Mouse (Mus musculus): Measurements from ENCODE around the gene Gm6309. TPM values are rescaled to one million over a fixed set of nuclear protein-coding genes. Genes with fewer than 3 reads are reported as not detected.
"Not testable (repeated sequence)": the region's sequence is repeated elsewhere in the genome, so short reads cannot be mapped to it uniquely, and the experiment has no call there.

The Gm6309 gene
- polyA plus RNA-seq, 1 experiment from 2014 or later: not detected

GRCm38 (mm10) chr5:146188712-146189111 is 18.2 kb upstream of the Gm6309 start:
- WGBS (ENCODE audit: insufficient replicate concordance): 65% methylated on average over 7 of the region's 7 CpGs
- no peaks in the 10 kb centered on the region for H3K9me3 ChIP-seq (replicated peaks; ENCODE audit: control insufficient read depth, low read length)
- H3K27ac ChIP-seq (ENCODE audit: low read length): no peak overlapping the region
- no peaks in the 10 kb centered on the region for H3K36me3 ChIP-seq (ENCODE audit: control insufficient read depth, insufficient read depth)
- H3K9ac ChIP-seq (ENCODE audit: low read depth, low read length): no peak overlapping the region
- ATAC-seq (ENCODE audit: low read depth): no peak
- no peaks in the 10 kb centered on the region for H3K27me3 ChIP-seq (ENCODE audit: control insufficient read depth, insufficient read depth, low read depth, low read length)
- H3K4me1 ChIP-seq (ENCODE audit: control insufficient read depth, low read depth, low read length): no peaks in the 10 kb centered on the region
- H3K4me3 ChIP-seq (ENCODE audit: low read depth, low read length): no peak overlapping the region
- no peak overlapping the region for H3K4me2 ChIP-seq (ENCODE audit: low read depth, low read length)

- H3K4me2 ChIP-seq (ENCODE audit: low read depth, low read length): no peak overlapping the region
- no peak overlapping the region for H3K27ac ChIP-seq (ENCODE audit: low read length)
- H3K4me1 ChIP-seq (ENCODE audit: control insufficient read depth, low read depth, low read length): no peaks in the 10 kb centered on the region
- 64% methylated on average over 1 of the region's 1 CpGs for WGBS (ENCODE audit: insufficient replicate concordance)
- no peak for ATAC-seq (ENCODE audit: low read depth)
- no peaks in the 10 kb centered on the region for H3K36me3 ChIP-seq (ENCODE audit: control insufficient read depth, insufficient read depth)
- no peaks in the 10 kb centered on the region for H3K9me3 ChIP-seq (replicated peaks; ENCODE audit: control insufficient read depth, low read length)
- H3K4me3 ChIP-seq (ENCODE audit: low read depth, low read length): no peak overlapping the region
- no peak overlapping the region for H3K9ac ChIP-seq (ENCODE audit: low read depth, low read length)
- H3K27me3 ChIP-seq (ENCODE audit: control insufficient read depth, insufficient read depth, low read depth, low read length): no peaks in the 10 kb centered on the region
These were observed 17.6 kb upstream of the Gm6309 start for GRCm38 (mm10) chr5:146188144-146188543.

GRCm38 (mm10) chr5:146187441-146187840 is 16.9 kb upstream of the Gm6309 start:
- not testable (repeated sequence) for H3K27me3 ChIP-seq (ENCODE audit: control insufficient read depth, insufficient read depth, low read depth, low read length); H3K9ac ChIP-seq (ENCODE audit: low read depth, low read length); H3K4me3 ChIP-seq (ENCODE audit: low read depth, low read length); ATAC-seq (ENCODE audit: low read depth); H3K4me1 ChIP-seq (ENCODE audit: control insufficient read depth, low read depth, low read length); H3K27ac ChIP-seq (ENCODE audit: low read length); H3K36me3 ChIP-seq (ENCODE audit: control insufficient read depth, insufficient read depth); H3K4me2 ChIP-seq (ENCODE audit: low read depth, low read length); H3K9me3 ChIP-seq (replicated peaks; ENCODE audit: control insufficient read depth, low read length)
- 9% methylated on average over 5 of the region's 5 CpGs for WGBS (ENCODE audit: insufficient replicate concordance)

GRCm38 (mm10) chr5:146185204-146185603 is 14.7 kb upstream of the Gm6309 start, which contains the start of gene 1700001J03Rik:
Gene 1700001J03Rik (minus strand): TSS chr5:146185304.
- not testable (repeated sequence) for H3K9me3 ChIP-seq (replicated peaks; ENCODE audit: control insufficient read depth, low read length); ATAC-seq (ENCODE audit: low read depth); H3K4me1 ChIP-seq (ENCODE audit: control insufficient read depth, low read depth, low read length); H3K9ac ChIP-seq (ENCODE audit: low read depth, low read length); H3K27ac ChIP-seq (ENCODE audit: low read length); H3K4me2 ChIP-seq (ENCODE audit: low read depth, low read length); H3K27me3 ChIP-seq (ENCODE audit: control insufficient read depth, insufficient read depth, low read depth, low read length); H3K4me3 ChIP-seq (ENCODE audit: low read depth, low read length); H3K36me3 ChIP-seq (ENCODE audit: control insufficient read depth, insufficient read depth)
- 69% methylated on average over 4 of the region's 4 CpGs for WGBS (ENCODE audit: insufficient replicate concordance)

GRCm38 (mm10) chr5:146172744-146173143 is 2.2 kb upstream of the Gm6309 start:
- ATAC-seq (ENCODE audit: low read depth): not testable (repeated sequence)
- 41% methylated on average over 4 of the region's 4 CpGs for WGBS (ENCODE audit: insufficient replicate concordance)

GRCm38 (mm10) chr5:146160439-146160838 is 10.1 kb downstream of the Gm6309 start, which contains the start of gene Gm5565:
Gene Gm5565 (minus strand): TSS chr5:146160539.
- not testable (repeated sequence) for H3K4me3 ChIP-seq (ENCODE audit: low read depth, low read length); ATAC-seq (ENCODE audit: low read depth); H3K36me3 ChIP-seq (ENCODE audit: control insufficient read depth, insufficient read depth); H3K27ac ChIP-seq (ENCODE audit: low read length); H3K9me3 ChIP-seq (replicated peaks; ENCODE audit: control insufficient read depth, low read length); H3K9ac ChIP-seq (ENCODE audit: low read depth, low read length); H3K27me3 ChIP-seq (ENCODE audit: control insufficient read depth, insufficient read depth, low read depth, low read length); H3K4me2 ChIP-seq (ENCODE audit: low read depth, low read length); H3K4me1 ChIP-seq (ENCODE audit: control insufficient read depth, low read depth, low read length)
- 79% methylated on average over 3 of the region's 3 CpGs for WGBS (ENCODE audit: insufficient replicate concordance)

More at GRCm38 (mm10) chr5:146172744-146173143, 2.2 kb upstream of the Gm6309 start:
- H3K4me2 ChIP-seq (ENCODE audit: low read depth, low read length); H3K36me3 ChIP-seq (ENCODE audit: control insufficient read depth, insufficient read depth); H3K27ac ChIP-seq (ENCODE audit: low read length); H3K9me3 ChIP-seq (replicated peaks; ENCODE audit: control insufficient read depth, low read length); H3K4me3 ChIP-seq (ENCODE audit: low read depth, low read length); H3K9ac ChIP-seq (ENCODE audit: low read depth, low read length); H3K4me1 ChIP-seq (ENCODE audit: control insufficient read depth, low read depth, low read length); H3K27me3 ChIP-seq (ENCODE audit: control insufficient read depth, insufficient read depth, low read depth, low read length): not testable (repeated sequence)

GRCm38 (mm10) chr5:146158326-146158725 is 12.2 kb downstream of the Gm6309 start:
- not testable (repeated sequence) for H3K9me3 ChIP-seq (replicated peaks; ENCODE audit: control insufficient read depth, low read length); H3K9ac ChIP-seq (ENCODE audit: low read depth, low read length); H3K27ac ChIP-seq (ENCODE audit: low read length); H3K4me2 ChIP-seq (ENCODE audit: low read depth, low read length); H3K27me3 ChIP-seq (ENCODE audit: control insufficient read depth, insufficient read depth, low read depth, low read length); H3K4me3 ChIP-seq (ENCODE audit: low read depth, low read length); H3K36me3 ChIP-seq (ENCODE audit: control insufficient read depth, insufficient read depth); ATAC-seq (ENCODE audit: low read depth); H3K4me1 ChIP-seq (ENCODE audit: control insufficient read depth, low read depth, low read length)
- WGBS (ENCODE audit: insufficient replicate concordance): 75% methylated on average over 4 of the region's 4 CpGs

- Histone ChIP-seq H3K9ac (ENCODE audit: low read depth, low read length) (no peak overlapping the region), H3K4me1 (ENCODE audit: control insufficient read depth, low read depth, low read length) (no peaks in the 10 kb centered on the region), H3K36me3 (ENCODE audit: control insufficient read depth, insufficient read depth) (no peaks in the 10 kb centered on the region), H3K4me2 (ENCODE audit: low read depth, low read length) (no peak overlapping the region), H3K27me3 (ENCODE audit: control insufficient read depth, insufficient read depth, low read depth, low read length) (no peaks in the 10 kb centered on the region), H3K27ac (ENCODE audit: low read length) (no peak overlapping the region), H3K9me3 (replicated peaks; ENCODE audit: control insufficient read depth, low read length) (no peaks in the 10 kb centered on the region), H3K4me3 (ENCODE audit: low read depth, low read length) (no peak overlapping the region)
- WGBS (ENCODE audit: insufficient replicate concordance): 36% methylated on average over 3 of the region's 3 CpGs
- no peak for ATAC-seq (ENCODE audit: low read depth)
These were observed 20.1 kb downstream of the Gm6309 start for GRCm38 (mm10) chr5:146150454-146150853.

- Histone ChIP-seq H3K4me1 (ENCODE audit: control insufficient read depth, low read depth, low read length) (no peaks in the 10 kb centered on the region), H3K27ac (ENCODE audit: low read length) (no peak overlapping the region), H3K4me2 (ENCODE audit: low read depth, low read length) (no peak overlapping the region), H3K36me3 (ENCODE audit: control insufficient read depth, insufficient read depth) (no peaks in the 10 kb centered on the region), H3K27me3 (ENCODE audit: control insufficient read depth, insufficient read depth, low read depth, low read length) (no peaks in the 10 kb centered on the region), H3K9ac (ENCODE audit: low read depth, low read length) (no peak overlapping the region), H3K9me3 (replicated peaks; ENCODE audit: control insufficient read depth, low read length) (no peaks in the 10 kb centered on the region), H3K4me3 (ENCODE audit: low read depth, low read length) (no peak overlapping the region)
- no peak for ATAC-seq (ENCODE audit: low read depth)
- WGBS (ENCODE audit: insufficient replicate concordance): 21% methylated on average over 2 of the region's 2 CpGs
These were observed 22.6 kb downstream of the Gm6309 start for GRCm38 (mm10) chr5:146147903-146148302.

Data from liver, embryonic 16.5 days (tissue).